Mouse (Mus musculus): ENCODE data around the gene Alg11. TPM values are rescaled to one million over a fixed set of nuclear protein-coding genes. Genes with fewer than 3 reads are reported as not detected.
A peak's percentile ranks its signal among the peaks of the same experiment; 100 is the strongest.

Alg11 gene
- polyA plus RNA-seq, 1 experiment from 2014 or later, result 34.2 TPM

- no peak overlapping the region for H3K4me3 ChIP-seq (ENCODE audit: low read depth, low read length)
- H3K36me3 ChIP-seq (ENCODE audit: control insufficient read depth, insufficient read depth, low read length), result no peaks in the 10 kb centered on the region
- H3K27me3 ChIP-seq (ENCODE audit: control insufficient read depth, insufficient read depth, low read length), result no peaks in the 10 kb centered on the region
- no peak overlapping the region for H3K27ac ChIP-seq (ENCODE audit: low read depth, low read length)
- no peak overlapping the region for H3K9ac ChIP-seq (ENCODE audit: low read length)
- H3K4me1 ChIP-seq (ENCODE audit: control insufficient read depth, insufficient read depth, low read length), result no peaks in the 10 kb centered on the region
- WGBS, result 80% methylated on average over 3 of the region's 3 CpGs
- DNase-seq (ENCODE audit: low spot score), result no peak
- no peak for ATAC-seq (ENCODE audit: insufficient read depth, low FRiP score, low TSS enrichment)
- H3K4me2 ChIP-seq (ENCODE audit: low read depth), result no peak overlapping the region
- no peaks in the 10 kb centered on the region for H3K9me3 ChIP-seq (ENCODE audit: control insufficient read depth, low read length)
Measured at GRCm38 (mm10) chr8:22056850-22057249, 3.7 kb upstream of the Alg11 start.

DNA sequence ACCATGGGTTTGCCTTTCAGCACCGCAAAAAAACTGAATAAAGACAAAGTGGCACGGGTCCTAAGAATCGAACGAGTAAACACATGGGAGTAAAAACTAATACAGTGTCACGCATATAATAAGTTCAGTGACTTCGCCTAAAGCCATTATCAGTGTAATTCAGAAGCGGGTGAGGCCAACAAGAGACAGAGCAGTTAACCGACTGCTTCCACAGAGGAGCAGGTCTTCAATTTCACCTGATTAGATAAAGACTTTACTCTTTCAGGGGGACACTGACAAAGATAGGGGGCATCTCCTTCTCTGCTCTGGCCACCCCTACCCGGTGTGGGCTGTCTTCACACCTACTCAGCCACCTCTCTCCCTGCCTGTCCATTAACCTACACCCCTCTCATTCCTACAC lies 2.2 kb upstream of the Alg11 start:
- Histone ChIP-seq H3K4me3 (ENCODE audit: low read depth, low read length) (no peak overlapping the region), H3K36me3 (ENCODE audit: control insufficient read depth, insufficient read depth, low read length) (no peaks in the 10 kb centered on the region), H3K4me2 (ENCODE audit: low read depth) (no peak overlapping the region), H3K9me3 (ENCODE audit: control insufficient read depth, low read length) (no peaks in the 10 kb centered on the region), H3K9ac (ENCODE audit: low read length) (no peak overlapping the region), H3K27ac (ENCODE audit: low read depth, low read length) (no peak overlapping the region), H3K4me1 (ENCODE audit: control insufficient read depth, insufficient read depth, low read length) (no peaks in the 10 kb centered on the region), H3K27me3 (ENCODE audit: control insufficient read depth, insufficient read depth, low read length) (no peaks in the 10 kb centered on the region)
- WGBS, result 79% methylated on average over 9 of the region's 9 CpGs
- DNase-seq (ENCODE audit: low spot score), result no peak
- no peak for ATAC-seq (ENCODE audit: insufficient read depth, low FRiP score, low TSS enrichment)

DNA sequence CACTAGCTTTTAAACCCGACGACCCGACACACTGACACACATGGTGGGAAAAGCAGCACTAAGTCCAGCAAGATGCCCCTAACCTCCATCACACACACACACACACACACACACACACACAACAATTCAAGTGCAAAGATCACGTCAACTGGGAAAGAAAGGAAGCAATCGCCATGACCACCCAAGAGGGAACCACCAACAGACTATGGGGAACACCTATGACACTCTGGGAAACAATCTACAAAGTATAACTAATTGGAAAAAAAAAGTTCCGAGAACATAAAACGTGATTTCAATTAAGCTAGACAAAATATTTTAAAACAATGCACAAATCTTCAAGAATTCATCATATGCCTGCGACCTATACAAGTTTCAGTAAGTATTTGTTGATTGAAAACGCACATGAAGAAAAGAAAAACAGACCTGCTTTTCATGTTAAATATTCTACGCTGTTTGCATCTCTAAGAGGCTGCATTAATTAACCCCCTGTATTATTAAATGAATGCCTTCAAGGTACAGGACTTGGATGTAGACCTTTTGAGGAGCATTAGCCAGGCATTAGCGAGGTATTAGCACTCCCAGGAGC lies 1.3 kb upstream of the Alg11 start:
- no peaks in the 10 kb centered on the region for H3K4me1 ChIP-seq (ENCODE audit: control insufficient read depth, insufficient read depth, low read length)
- 42% methylated on average over 11 of the region's 11 CpGs for WGBS
- ATAC-seq (ENCODE audit: insufficient read depth, low FRiP score, low TSS enrichment) (no peak), DNase-seq (ENCODE audit: low spot score) (no peak)
- H3K27me3 ChIP-seq (ENCODE audit: control insufficient read depth, insufficient read depth, low read length), result no peaks in the 10 kb centered on the region
- peak overlapping the region; percentile 88 for H3K4me2 ChIP-seq (ENCODE audit: low read depth)
- H3K36me3 ChIP-seq (ENCODE audit: control insufficient read depth, insufficient read depth, low read length), result no peaks in the 10 kb centered on the region
- H3K27ac ChIP-seq (ENCODE audit: low read depth, low read length), result no peak overlapping the region
- H3K9me3 ChIP-seq (ENCODE audit: control insufficient read depth, low read length), result no peaks in the 10 kb centered on the region
- H3K4me3 ChIP-seq (ENCODE audit: low read depth, low read length), result peak overlapping the region; percentile 56
- H3K9ac ChIP-seq (ENCODE audit: low read length), result peak overlapping the region; percentile 69

DNA sequence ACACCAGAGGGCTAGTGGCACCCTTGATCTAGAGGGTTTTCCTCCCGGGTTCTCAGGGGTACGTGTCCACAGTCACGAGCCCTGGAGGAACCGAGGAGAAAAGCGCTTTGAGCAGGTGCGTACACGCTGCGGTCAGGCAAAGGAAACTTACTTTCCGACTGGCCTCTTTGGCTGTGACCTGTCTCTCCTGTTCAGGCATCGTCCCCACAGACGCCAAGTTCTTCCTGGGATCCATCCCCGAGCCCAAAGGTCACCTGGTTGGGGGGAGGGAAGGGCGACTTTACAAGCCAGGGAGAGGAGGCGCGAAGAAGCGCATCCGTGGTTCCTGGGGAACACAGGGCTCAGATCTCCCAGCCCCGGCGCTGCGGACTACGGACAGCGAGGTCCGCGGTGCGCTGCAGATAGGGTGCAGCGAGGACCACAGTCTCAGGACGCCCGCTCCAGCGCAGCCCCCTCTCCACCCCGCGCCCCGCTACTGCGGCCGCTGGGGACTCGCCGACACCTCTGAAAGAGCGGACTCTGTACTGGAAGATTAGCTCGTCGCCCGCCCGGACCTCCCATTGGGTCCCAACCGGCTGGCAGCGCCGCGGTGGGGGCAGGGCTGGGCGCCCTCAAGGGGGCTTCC lies 588 bp upstream of the Alg11 start, which contains the start of gene Atp7b:
Gene Atp7b (minus strand): TSS at position 485 of the 625 bp plus-strand sequence.
- Histone ChIP-seq H3K4me1 (ENCODE audit: control insufficient read depth, insufficient read depth, low read length) (no peaks in the 10 kb centered on the region), H3K36me3 (ENCODE audit: control insufficient read depth, insufficient read depth, low read length) (no peaks in the 10 kb centered on the region; the same call in 1 of the 2 replicates), H3K9me3 (ENCODE audit: control insufficient read depth, low read length) (no peaks in the 10 kb centered on the region), H3K27ac (ENCODE audit: low read depth, low read length) (0 out of 2 replicates have a peak within 1 kb of the TSS, but pooled peaks have one; percentile 20), H3K9ac (ENCODE audit: low read length) (peak within 1 kb of the TSS; percentile 69), H3K27me3 (ENCODE audit: control insufficient read depth, insufficient read depth, low read length) (no peaks in the 10 kb centered on the region), H3K4me2 (ENCODE audit: low read depth) (peak within 1 kb of the TSS; percentile 88), H3K4me3 (ENCODE audit: low read depth, low read length) (peak within 1 kb of the TSS; percentile 56)
- under 1% methylated on average over 38 of the region's 46 CpGs for WGBS
- ATAC-seq (ENCODE audit: insufficient read depth, low FRiP score, low TSS enrichment) (peak; percentile 91), DNase-seq (ENCODE audit: low spot score) (no peak)

- Histone ChIP-seq H3K27me3 (ENCODE audit: control insufficient read depth, insufficient read depth, low read length) (no peaks in the 10 kb centered on the region), H3K4me3 (ENCODE audit: low read depth, low read length) (peak overlapping the region; percentile 56), H3K4me2 (ENCODE audit: low read depth) (peak overlapping the region; percentile 88), H3K4me1 (ENCODE audit: control insufficient read depth, insufficient read depth, low read length) (no peaks in the 10 kb centered on the region), H3K36me3 (ENCODE audit: control insufficient read depth, insufficient read depth, low read length) (peaks cover 6% of the 10 kb centered on the region), H3K9me3 (ENCODE audit: control insufficient read depth, low read length) (no peaks in the 10 kb centered on the region), H3K9ac (ENCODE audit: low read length) (no peak overlapping the region), H3K27ac (ENCODE audit: low read depth, low read length) (no peak overlapping the region)
- 10% methylated on average over 3 of the region's 3 CpGs for WGBS
- ATAC-seq (ENCODE audit: insufficient read depth, low FRiP score, low TSS enrichment) (no peak), DNase-seq (ENCODE audit: low spot score) (no peak)
Measured at GRCm38 (mm10) chr8:22061126-22061525, 605 bp downstream of the Alg11 start.

DNA sequence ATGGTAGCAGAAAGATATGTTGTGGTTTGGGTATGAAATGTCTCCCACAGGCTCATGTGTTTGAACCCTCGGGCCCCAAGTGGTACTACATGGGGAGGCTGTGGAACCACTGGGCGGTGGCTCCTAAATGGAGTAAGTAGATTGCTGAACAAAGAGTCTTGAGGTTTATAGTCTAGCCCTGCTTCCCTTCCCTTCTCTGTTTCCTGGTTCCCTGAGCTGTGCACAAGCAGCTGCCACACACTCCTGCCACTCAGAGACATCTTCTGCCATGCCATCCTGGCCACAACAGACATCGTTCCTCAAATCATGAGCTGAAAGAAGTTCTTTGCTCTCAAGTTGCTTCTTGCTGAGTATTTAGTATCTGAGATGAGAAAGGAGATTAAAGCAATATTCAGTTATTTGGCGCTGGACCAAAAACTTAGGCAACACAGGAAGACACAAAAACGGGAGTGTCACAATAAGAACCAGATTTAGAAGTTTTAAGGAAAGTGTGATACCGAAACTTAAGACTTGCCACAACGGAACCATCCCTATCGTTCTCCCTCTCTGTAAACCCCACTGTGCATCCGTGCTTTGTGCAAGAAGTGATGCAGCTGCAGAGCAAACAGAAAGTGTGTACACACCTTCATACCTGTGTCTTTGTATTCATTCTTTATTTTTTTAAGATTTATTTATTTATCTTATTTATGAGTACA lies 18.9 kb downstream of the Alg11 start:
- ATAC-seq (ENCODE audit: insufficient read depth, low FRiP score, low TSS enrichment) (no peak), DNase-seq (ENCODE audit: low spot score) (no peak)
- no peaks in the 10 kb centered on the region for H3K9me3 ChIP-seq (ENCODE audit: control insufficient read depth, low read length)
- no peaks in the 10 kb centered on the region for H3K36me3 ChIP-seq (ENCODE audit: control insufficient read depth, insufficient read depth, low read length)
- no peak overlapping the region for H3K4me3 ChIP-seq (ENCODE audit: low read depth, low read length)
- H3K27me3 ChIP-seq (ENCODE audit: control insufficient read depth, insufficient read depth, low read length), result no peaks in the 10 kb centered on the region
- WGBS, result 91% methylated on average over 9 of the region's 9 CpGs
- no peak overlapping the region for H3K4me2 ChIP-seq (ENCODE audit: low read depth)
- H3K27ac ChIP-seq (ENCODE audit: low read depth, low read length), result no peak overlapping the region
- H3K9ac ChIP-seq (ENCODE audit: low read length), result no peak overlapping the region
- no peaks in the 10 kb centered on the region for H3K4me1 ChIP-seq (ENCODE audit: control insufficient read depth, insufficient read depth, low read length)

DNA sequence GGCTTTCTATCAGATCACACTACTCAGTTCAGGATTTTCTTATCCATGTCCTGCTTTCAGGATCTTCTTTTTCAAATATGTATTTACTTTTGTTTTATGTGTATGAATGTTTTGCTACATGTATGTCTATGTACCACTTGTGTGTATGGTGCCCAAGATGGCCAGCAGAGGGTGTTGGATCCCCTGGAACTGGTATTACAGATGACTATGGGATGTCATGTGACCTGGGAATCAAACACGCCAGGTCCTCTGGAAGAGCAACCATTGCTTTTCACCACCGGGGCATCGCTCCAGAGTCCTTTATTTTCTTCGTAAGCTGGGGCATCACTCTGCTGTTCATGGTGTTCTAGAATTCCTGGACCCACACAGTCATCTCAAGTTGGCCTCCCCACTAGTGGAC lies 28.7 kb downstream of the Alg11 start:
- Histone ChIP-seq H3K27me3 (ENCODE audit: control insufficient read depth, insufficient read depth, low read length) (no peaks in the 10 kb centered on the region), H3K4me1 (ENCODE audit: control insufficient read depth, insufficient read depth, low read length) (no peaks in the 10 kb centered on the region), H3K4me2 (ENCODE audit: low read depth) (no peak overlapping the region), H3K27ac (ENCODE audit: low read depth, low read length) (no peak overlapping the region), H3K4me3 (ENCODE audit: low read depth, low read length) (no peak overlapping the region), H3K9ac (ENCODE audit: low read length) (no peak overlapping the region), H3K9me3 (ENCODE audit: control insufficient read depth, low read length) (no peaks in the 10 kb centered on the region), H3K36me3 (ENCODE audit: control insufficient read depth, insufficient read depth, low read length) (no peaks in the 10 kb centered on the region)
- ATAC-seq (ENCODE audit: insufficient read depth, low FRiP score, low TSS enrichment) (no peak), DNase-seq (ENCODE audit: low spot score) (no peak)
- WGBS, result 94% methylated on average over 4 of the region's 4 CpGs

- Histone ChIP-seq H3K36me3 (ENCODE audit: control insufficient read depth, insufficient read depth, low read length) (no peaks in the 10 kb centered on the region), H3K4me3 (ENCODE audit: low read depth, low read length) (no peak overlapping the region), H3K9me3 (ENCODE audit: control insufficient read depth, low read length) (no peaks in the 10 kb centered on the region), H3K9ac (ENCODE audit: low read length) (no peak overlapping the region), H3K4me1 (ENCODE audit: control insufficient read depth, insufficient read depth, low read length) (no peaks in the 10 kb centered on the region), H3K27ac (ENCODE audit: low read depth, low read length) (no peak overlapping the region), H3K27me3 (ENCODE audit: control insufficient read depth, insufficient read depth, low read length) (no peaks in the 10 kb centered on the region), H3K4me2 (ENCODE audit: low read depth) (no peak overlapping the region)
- peak; percentile 22 for DNase-seq (ENCODE audit: low spot score)
- no peak for ATAC-seq (ENCODE audit: insufficient read depth, low FRiP score, low TSS enrichment)
- 50% methylated on average over 8 of the region's 8 CpGs for WGBS
Measured at GRCm38 (mm10) chr8:22091568-22091967, 31.0 kb downstream of the Alg11 start.

DNA sequence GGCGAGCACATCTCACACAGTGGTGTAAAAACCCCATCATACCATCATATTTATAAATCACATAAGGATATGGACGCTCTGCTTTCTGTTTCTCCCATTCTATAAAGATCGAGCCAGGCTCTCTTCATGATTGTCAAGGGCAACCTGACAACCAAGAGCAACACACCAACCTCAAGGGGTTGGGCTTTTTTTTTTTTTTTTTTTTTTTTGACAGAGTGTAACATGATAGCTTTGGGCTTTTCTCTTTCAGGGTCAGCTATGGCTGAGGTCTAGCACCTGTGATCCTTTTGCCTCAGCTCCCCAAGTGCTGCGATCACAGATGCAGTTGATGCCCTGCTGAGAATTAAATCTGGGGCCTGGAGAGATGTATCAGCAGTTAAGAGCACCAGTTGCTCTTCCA lies 46.5 kb downstream of the Alg11 start:
- H3K4me1 ChIP-seq (ENCODE audit: control insufficient read depth, insufficient read depth, low read length), result no peaks in the 10 kb centered on the region
- ATAC-seq (ENCODE audit: insufficient read depth, low FRiP score, low TSS enrichment), result no peak

More for the DNA sequence above, 46.5 kb downstream of the Alg11 start:
- DNase-seq (ENCODE audit: low spot score), result no peak
- no peak overlapping the region for H3K27ac ChIP-seq (ENCODE audit: low read depth, low read length)
- no peak overlapping the region for H3K9ac ChIP-seq (ENCODE audit: low read length)
- H3K9me3 ChIP-seq (ENCODE audit: control insufficient read depth, low read length), result no peaks in the 10 kb centered on the region
- WGBS, result 78% methylated on average over 4 of the region's 4 CpGs
- no peaks in the 10 kb centered on the region for H3K27me3 ChIP-seq (ENCODE audit: control insufficient read depth, insufficient read depth, low read length)
- H3K4me2 ChIP-seq (ENCODE audit: low read depth), result no peak overlapping the region
- H3K36me3 ChIP-seq (ENCODE audit: control insufficient read depth, insufficient read depth, low read length), result no peaks in the 10 kb centered on the region
- H3K4me3 ChIP-seq (ENCODE audit: low read depth, low read length), result no peak overlapping the region
